Mouse (Mus musculus) ovary, postnatal 36 days (tissue): ENCODE results near the gene Tmub1.

ENCODE experiments used
- DNase-seq: peaks from one replicate; pipeline ENCODE4 v3.0.0; 2022; ENCODE audit warnings: low spot score, mixed read lengths

Tmub1 gene

GRCm38 (mm10) chr5:24453985-24454303 is 6.3 kb upstream of the Tmub1 start:
- DNase-seq: no peak

GRCm38 (mm10) chr5:24453283-24453984 is 5.8 kb upstream of the Tmub1 start:
- DNase-seq: no peak

GRCm38 (mm10) chr5:24452691-24453233 is 5.1 kb upstream of the Tmub1 start:
- peak; percentile 56 for DNase-seq

GRCm38 (mm10) chr5:24452030-24452690 is 4.5 kb upstream of the Tmub1 start, which contains the start of gene Agap3:
Gene Agap3 (plus strand): TSS chr5:24452177.
- DNase-seq: peak; percentile 45

GRCm38 (mm10) chr5:24451264-24452029 is 3.8 kb upstream of the Tmub1 start:
- DNase-seq: peak; percentile 91

- no peak for DNase-seq
These were observed 1.0 kb downstream of the Tmub1 start for GRCm38 (mm10) chr5:24446630-24447029.

- DNase-seq: no peak
These were observed 2.1 kb downstream of the Tmub1 start for GRCm38 (mm10) chr5:24445428-24446080.

GRCm38 (mm10) chr5:24444746-24445427 is 2.8 kb downstream of the Tmub1 start, which contains the start of gene Fastk:
Gene Fastk (minus strand): TSS chr5:24445287.
- DNase-seq: peak; percentile 94

GRCm38 (mm10) chr5:24443927-24444326 is 3.7 kb downstream of the Tmub1 start:
- DNase-seq: no peak

GRCm38 (mm10) chr5:24443204-24443603 is 4.5 kb downstream of the Tmub1 start:
- no peak for DNase-seq

GRCm38 (mm10) chr5:24442029-24442428 is 5.6 kb downstream of the Tmub1 start:
- DNase-seq: no peak

- DNase-seq: no peak
These were observed 6.5 kb downstream of the Tmub1 start for GRCm38 (mm10) chr5:24441187-24441586.

GRCm38 (mm10) chr5:24433993-24434392 is 13.7 kb downstream of the Tmub1 start:
- DNase-seq: no peak

- DNase-seq: no peak
These were observed 19.1 kb downstream of the Tmub1 start for GRCm38 (mm10) chr5:24428596-24428995.

- no peak for DNase-seq
These were observed 19.7 kb downstream of the Tmub1 start for GRCm38 (mm10) chr5:24427981-24428402.

- DNase-seq: no peak
These were observed 20.4 kb downstream of the Tmub1 start for GRCm38 (mm10) chr5:24427285-24427633.

GRCm38 (mm10) chr5:24426556-24427284 is 20.9 kb downstream of the Tmub1 start:
- no peak for DNase-seq

GRCm38 (mm10) chr5:24426037-24426432 is 21.6 kb downstream of the Tmub1 start:
- DNase-seq: no peak

- DNase-seq: no peak
These were observed 22.1 kb downstream of the Tmub1 start for GRCm38 (mm10) chr5:24425421-24426036.

- DNase-seq: peak; percentile 90
These were observed 22.7 kb downstream of the Tmub1 start for GRCm38 (mm10) chr5:24424861-24425411.
